Mouse (Mus musculus) MEL (cell line): ENCODE results near the gene Ankrd50. TPM values are rescaled to one million over a fixed set of nuclear protein-coding genes. Genes with fewer than 3 reads are reported as not detected.

Source experiments
- DNase-seq: peaks from one replicate; pipeline ENCODE4 v3.0.0; 2011; ENCODE audit warnings: low read depth, low spot score
- H3K27ac ChIP-seq: 2 replicates; pipeline ENCODE4 v1.5.1; 2012; ENCODE audit warnings: low read depth, mild to moderate bottlenecking, control low read depth, low read length, moderate library complexity; ENCODE audit not compliant: control insufficient read depth
- H3K27me3 ChIP-seq, 2 experiments: fragments of 150-350 bp in 1 of 2; sonication (generic) in 1 of 2; 2 replicates each; pipeline ENCODE4 v1.6.1; 2012; ENCODE audit warnings: low read length in 2 of 2, mild to moderate bottlenecking in 2 of 2, improper control_type of control experiment in 1 of 2, moderate library complexity in 1 of 2; ENCODE audit not compliant: insufficient read depth in 2 of 2, control insufficient read depth in 1 of 2
- H3K36me3 ChIP-seq, 2 experiments: 2 replicates each; pipeline ENCODE4 v1.6.1; 2012 to 2014; ENCODE audit warnings: low read length in 2 of 2, improper control_type of control experiment in 1 of 2, inconsistent platforms in 1 of 2, mild to moderate bottlenecking in 1 of 2; ENCODE audit not compliant: insufficient read depth in 2 of 2, control insufficient read depth in 1 of 2
- H3K4me1 ChIP-seq, 2 experiments: fragments of 150-350 bp in 1 of 2; sonication (generic) in 1 of 2; 2 replicates each; pipeline ENCODE4 v1.6.1; 2012; ENCODE audit warnings: low read length in 2 of 2, improper control_type of control experiment in 1 of 2, mild to moderate bottlenecking in 1 of 2; ENCODE audit not compliant: insufficient read depth in 2 of 2, control insufficient read depth in 1 of 2
- H3K4me3 ChIP-seq, 2 experiments: fragments of 150-350 bp in 1 of 2; sonication (generic) in 1 of 2; 2 replicates each; pipeline ENCODE4 v1.5.1; 2012; ENCODE audit warnings: low read depth in 2 of 2, low read length in 2 of 2, mild to moderate bottlenecking in 2 of 2, moderate library complexity in 2 of 2, control low read depth in 1 of 2, improper control_type of control experiment in 1 of 2; ENCODE audit not compliant: control insufficient read depth in 1 of 2, insufficient read depth in 1 of 2
- H3K79me2 ChIP-seq: 2 replicates; pipeline ENCODE4 v1.6.1; 2012; ENCODE audit warnings: mild to moderate bottlenecking, low read length, moderate library complexity; ENCODE audit not compliant: control insufficient read depth, poor library complexity, insufficient read depth
- H3K9ac ChIP-seq: 2 replicates; pipeline ENCODE4 v1.6.1; 2012; ENCODE audit warnings: low read depth, mild to moderate bottlenecking, control low read depth, low read length, moderate library complexity; ENCODE audit not compliant: control insufficient read depth, poor library complexity, severe bottlenecking
- H3K9me3 ChIP-seq: fragments of 150-350 bp; sonication (generic); replicated peaks from 2 replicates; pipeline ENCODE4 v1.6.1; 2012; ENCODE audit warnings: mild to moderate bottlenecking, low read length, improper control_type of control experiment, moderate library complexity; ENCODE audit not compliant: insufficient read depth
- CHD1 ChIP-seq: IDR thresholded peaks from 2 replicates; pipeline ENCODE4 v1.6.1; 2012; ENCODE audit warnings: low read depth, mild to moderate bottlenecking, inconsistent platforms, low read length, improper control_type of control experiment
- CHD2 ChIP-seq: IDR thresholded peaks from 2 replicates; pipeline ENCODE4 v1.6.1; 2011; ENCODE audit warnings: low read length, improper control_type of control experiment
- CTCF ChIP-seq, 3 experiments: IDR thresholded peaks in 2 of 3; conservative IDR thresholded peaks in 1 of 3; 2 replicates each; pipeline ENCODE4 v1.5.1; 2011 to 2012; ENCODE audit warnings: low read length in 3 of 3, low read depth in 2 of 3, mild to moderate bottlenecking in 2 of 3, improper control_type of control experiment in 1 of 3, inconsistent platforms in 1 of 3, mixed read lengths in 1 of 3, moderate library complexity in 1 of 3; ENCODE audit not compliant: control insufficient read depth in 1 of 3, insufficient read depth in 1 of 3, poor library complexity in 1 of 3, severe bottlenecking in 1 of 3
- E2F4 ChIP-seq: IDR thresholded peaks from 2 replicates; pipeline ENCODE4 v1.6.1; 2011; ENCODE audit warnings: low read depth, low read length, improper control_type of control experiment, borderline replicate concordance
- ELF1 ChIP-seq: IDR thresholded peaks from 2 replicates; pipeline ENCODE4 v1.6.1; 2014; ENCODE audit warnings: low read depth, mild to moderate bottlenecking, inconsistent platforms, low read length, improper control_type of control experiment, moderate library complexity
- HCFC1 ChIP-seq: IDR thresholded peaks from 2 replicates; pipeline ENCODE4 v1.6.1; 2012; ENCODE audit warnings: low read depth, mild to moderate bottlenecking, inconsistent platforms, low read length, improper control_type of control experiment, moderate library complexity
- MEF2A ChIP-seq: IDR thresholded peaks from 2 replicates; pipeline ENCODE4 v1.6.1; 2014; ENCODE audit warnings: low read depth, mild to moderate bottlenecking, inconsistent platforms, low read length, improper control_type of control experiment; ENCODE audit not compliant: poor library complexity, insufficient replicate concordance, severe bottlenecking; ENCODE audit errors: extremely low read depth
- MYB ChIP-seq: IDR thresholded peaks from 2 replicates; pipeline ENCODE4 v1.6.1; 2011; ENCODE audit warnings: mild to moderate bottlenecking, low read depth, low read length, improper control_type of control experiment
- NRF1 ChIP-seq: IDR thresholded peaks from 2 replicates; pipeline ENCODE4 v1.6.1; 2014; ENCODE audit warnings: low read depth, mild to moderate bottlenecking, inconsistent platforms, low read length, improper control_type of control experiment, moderate library complexity; ENCODE audit not compliant: poor library complexity, insufficient read depth, severe bottlenecking
- POLR2A ChIP-seq, 2 experiments: IDR thresholded peaks; 2 replicates each; pipeline ENCODE4 v1.6.1; 2011 to 2012; ENCODE audit warnings: low read length in 2 of 2, mild to moderate bottlenecking in 2 of 2, control low read depth in 1 of 2, improper control_type of control experiment in 1 of 2, low read depth in 1 of 2, moderate library complexity in 1 of 2; ENCODE audit not compliant: control insufficient read depth in 1 of 2, insufficient read depth in 1 of 2, poor library complexity in 1 of 2
- POLR2AphosphoS2 ChIP-seq: IDR thresholded peaks from 2 replicates; pipeline ENCODE4 v1.6.1; 2011; ENCODE audit warnings: low read length, improper control_type of control experiment
- POLR2AphosphoS5 ChIP-seq: IDR thresholded peaks from 2 replicates; pipeline ENCODE4 v1.6.1; 2012; ENCODE audit warnings: low read depth, borderline replicate concordance, mild to moderate bottlenecking, inconsistent platforms, low read length, moderate library complexity, mixed read lengths
- RAD21 ChIP-seq: IDR thresholded peaks from 2 replicates; pipeline ENCODE4 v1.6.1; 2011; ENCODE audit warnings: mild to moderate bottlenecking, low read depth, low read length, improper control_type of control experiment
- SMC3 ChIP-seq: IDR thresholded peaks from 2 replicates; pipeline ENCODE4 v1.6.1; 2011; ENCODE audit warnings: low read depth, low read length, improper control_type of control experiment
- TCF12 ChIP-seq: IDR thresholded peaks from 2 replicates; pipeline ENCODE4 v1.6.1; 2014; ENCODE audit warnings: low read depth, mild to moderate bottlenecking, inconsistent platforms, low read length, improper control_type of control experiment, moderate library complexity
- USF2 ChIP-seq, 2 experiments: IDR thresholded peaks; 2 replicates each; pipeline ENCODE4 v1.6.1; 2011 to 2012; ENCODE audit warnings: improper control_type of control experiment in 2 of 2, low read length in 2 of 2, borderline replicate concordance in 1 of 2, inconsistent platforms in 1 of 2, low read depth in 1 of 2, mild to moderate bottlenecking in 1 of 2; ENCODE audit not compliant: insufficient read depth in 1 of 2
- polyA plus RNA-seq, 2 experiments: library from polyadenylated mRNA; stranded (reverse) in 1 of 2; unstranded in 1 of 2; fragments of >175 nt in 1 of 2; fragments of >200 nt in 1 of 2; gene quantifications; 2 replicates each; pipeline versions ENCODE4 v1.2.1 to v1.2.4; 2012; ENCODE audit warnings: low replicate concordance in 2 of 2, low read depth in 1 of 2; ENCODE audit not compliant: insufficient read length in 2 of 2, insufficient read depth in 1 of 2, missing spikeins in 1 of 2
- total RNA-seq: library from RNA; depleted of rRNA; stranded (reverse); fragments of 300-350 nt; gene quantifications from 2 replicates; pipeline ENCODE4 v1.2.3, GENCODE M21; 2012

Ankrd50 gene
- total and polyA plus RNA-seq, 3 experiments: 4.4 to 7.8 TPM; not detected in 1

DNA sequence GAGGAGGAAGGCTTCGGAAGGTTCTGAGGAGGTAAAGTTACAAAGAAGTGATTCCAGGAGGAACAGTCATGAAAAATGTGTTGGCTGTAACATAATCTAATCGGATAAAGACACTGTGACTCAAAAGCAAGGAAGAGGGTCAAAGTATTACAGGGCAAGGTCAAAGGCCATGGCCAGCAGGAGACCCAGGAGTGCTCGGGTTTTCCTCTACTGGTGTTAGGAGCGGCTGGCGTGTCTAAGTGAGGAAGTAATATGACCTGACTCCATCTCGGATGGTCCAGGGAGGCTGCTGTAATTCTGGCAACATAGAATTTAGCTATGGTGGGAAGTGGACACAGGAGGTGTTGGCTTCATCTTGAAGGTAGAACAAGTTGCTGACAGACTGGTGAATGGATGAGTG, 9.1 kb downstream of the Ankrd50 start:
- no peaks in the 10 kb centered on the region for H3K79me2 ChIP-seq
- TF ChIP-seq POLR2A (IDR thresholded peaks at IDR 0.05; ENCODE audit: control insufficient read depth in 1 of 2, insufficient read depth in 1 of 2, low read depth in 1 of 2, low read length in 2 of 2, poor library complexity in 1 of 2) (no peak), USF2 (IDR thresholded peaks at IDR 0.05; ENCODE audit: borderline replicate concordance in 1 of 2, insufficient read depth in 1 of 2, low read depth in 1 of 2, low read length in 2 of 2) (no peak), CHD2 (no peak), ELF1 (no peak), E2F4 (no peak), SMC3 (no peak), MEF2A (no peak), CTCF (IDR thresholded peaks at IDR 0.05 in 2 of 3, conservative IDR thresholded peaks at IDR 0.05 in 1 of 3; ENCODE audit: control insufficient read depth in 1 of 3, insufficient read depth in 1 of 3, low read depth in 2 of 3, low read length in 3 of 3, poor library complexity in 1 of 3, severe bottlenecking in 1 of 3) (no peak), CHD1 (no peak), POLR2AphosphoS2 (no peak), POLR2AphosphoS5 (no peak), HCFC1 (no peak), TCF12 (no peak), MYB (no peak), NRF1 (no peak), RAD21 (no peak)
- TF ChIP-seq, all 39 proteins: peak for 0
- Histone ChIP-seq H3K36me3 (no peaks in the 10 kb centered on the region), H3K9ac (no peak overlapping the region), H3K27me3 (no peaks in the 10 kb centered on the region), H3K4me1 (no peaks in the 10 kb centered on the region), H3K9me3 (no peaks in the 10 kb centered on the region), H3K27ac (no peak overlapping the region), H3K4me3 (no peak overlapping the region)
- no peak for DNase-seq

- Histone ChIP-seq H3K79me2 (no peaks in the 10 kb centered on the region), H3K9me3 (no peaks in the 10 kb centered on the region), H3K4me3 (no peak overlapping the region), H3K27ac (no peak overlapping the region), H3K9ac (no peak overlapping the region), H3K4me1 (no peaks in the 10 kb centered on the region), H3K36me3 (no peaks in the 10 kb centered on the region), H3K27me3 (no peaks in the 10 kb centered on the region)
- DNase-seq: no peak
- TF ChIP-seq POLR2A (IDR thresholded peaks at IDR 0.05; ENCODE audit: control insufficient read depth in 1 of 2, insufficient read depth in 1 of 2, low read depth in 1 of 2, low read length in 2 of 2, poor library complexity in 1 of 2): no peak
These were observed 11.5 kb downstream of the Ankrd50 start for GRCm38 (mm10) chr3:38473138-38473537.
